Comparison of ENCODE assay signal across 7 mouse cellular contexts in the genomic region with DNA sequence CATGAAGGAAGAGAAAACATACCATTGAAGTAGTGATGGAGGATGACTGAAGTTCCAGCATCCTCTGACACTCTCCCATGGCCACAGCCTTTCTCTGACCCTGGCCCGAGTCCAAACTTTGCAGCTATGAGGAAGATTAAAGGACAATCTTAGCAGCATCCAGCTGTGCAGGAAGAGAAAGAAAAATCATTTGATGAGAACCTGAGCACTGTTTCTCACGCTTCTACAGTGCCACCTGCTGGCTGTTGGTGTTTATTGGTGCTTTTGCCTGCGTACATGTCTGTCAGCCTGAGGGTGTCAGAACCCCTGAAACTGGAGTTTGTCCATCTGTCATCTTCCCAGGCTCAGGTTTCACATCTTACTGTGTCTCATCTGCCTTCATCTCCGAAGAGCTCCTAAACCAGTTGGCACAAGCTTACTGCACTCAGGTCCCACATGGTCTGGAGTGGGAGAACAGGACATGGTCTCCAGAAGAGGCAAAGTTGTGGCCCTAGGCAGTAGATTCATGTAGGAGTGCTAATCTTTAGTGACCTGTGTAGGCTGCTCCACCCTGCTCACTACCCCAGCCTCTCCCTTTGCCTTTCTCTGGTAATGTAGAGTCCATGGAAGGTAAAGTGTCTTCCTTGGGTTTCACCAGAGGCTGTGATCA. TPM values are rescaled to one million over a fixed set of nuclear protein-coding genes. Genes with fewer than 3 reads are reported as not detected.
DNase-seq lines count a peak whose midpoint lies in the region; ATAC-seq lines count a peak whose summit lies in the region.

No protein-coding gene starts in this region.

- no peaks in the 10 kb centered on the region for H3K4me1 ChIP-seq in midbrain, embryonic 11.5 days (ENCODE audit: control insufficient read depth, insufficient read depth, low read length)

- ATAC-seq in inflammation-experienced regulatory T-cells, adult 6 months = peak; percentile 58
- peak; percentile 50; the same call in 1 of the 2 replicates for ATAC-seq in midbrain, embryonic 11.5 days (ENCODE audit: low FRiP score)

- no peak overlapping the region for H3K27ac ChIP-seq in midbrain, embryonic 11.5 days (ENCODE audit: low read depth, low read length)

- no peak overlapping the region for H3K4me2 ChIP-seq in midbrain, embryonic 11.5 days

- no peaks in the 10 kb centered on the region for H3K36me3 ChIP-seq in midbrain, embryonic 11.5 days (ENCODE audit: control insufficient read depth, insufficient read depth, low read length)

- H3K4me3 ChIP-seq in midbrain, embryonic 11.5 days (ENCODE audit: low read depth, low read length) = no peak overlapping the region

- WGBS in midbrain, embryonic 11.5 days = 12% methylated on average over 4 of the region's 4 CpGs

- H3K27me3 ChIP-seq in midbrain, embryonic 11.5 days (ENCODE audit: control insufficient read depth, insufficient read depth, low read length) = no peaks in the 10 kb centered on the region

- no peaks in the 10 kb centered on the region for H3K9me3 ChIP-seq in midbrain, embryonic 11.5 days (ENCODE audit: control insufficient read depth, low read length)

- DNase-seq in adrenal gland, adult (ENCODE audit: inconsistent age in 2 of 2, low spot score in 1 of 2) = peak; percentile 77 to 95
- DNase-seq in cerebellum, postnatal 36 days = peak; percentile 77 to 84
- DNase-seq in gastrocnemius, adult 8-10 months (ENCODE audit: low spot score in 2 of 2) = peak; percentile 60 to 75
- DNase-seq in left cerebral cortex, adult 8-10 months (ENCODE audit: low spot score in 2 of 2) = peak; percentile 52 to 72
- DNase-seq in midbrain, embryonic 11.5 days (ENCODE audit: low spot score, missing footprints) = peak; percentile 98
- peak; percentile 44 for DNase-seq in spleen, adult 12 weeks (ENCODE audit: low spot score)

- no peak overlapping the region for H3K9ac ChIP-seq in midbrain, embryonic 11.5 days (ENCODE audit: low read length)

RNA-seq across cellular contexts. Expression of a gene that starts 21.7 kb away (rescaled TPM):
- not detected for total RNA-seq in gastrocnemius, adult 8-10 months (2022)
- polyA plus RNA-seq in inflammation-experienced regulatory T-cells, adult 6 months (2017; shearing (Covaris generic)) = not detected
- not detected for total RNA-seq in left cerebral cortex, adult 8-10 months (2022)
- polyA plus RNA-seq in midbrain, embryonic 11.5 days (2014; fragmentation: Nextera tagmentation; extraction: Ambion mirVana) = not detected in 2 replicates

Comparison
In these comparisons a context has a peak if more than half of its experiments do, and no peak if none do; other contexts are left out.
1. DNase-seq: peak in every context shown above with its lines; median percentile 98 in midbrain, embryonic 11.5 days; 86 in adrenal gland, adult; 80 in cerebellum, postnatal 36 days; 68 in gastrocnemius, adult 8-10 months; 62 in left cerebral cortex, adult 8-10 months; 44 in spleen, adult 12 weeks.